Mouse (Mus musculus): ENCODE measurements around the gene Fhl3. TPM values are rescaled to one million over a fixed set of nuclear protein-coding genes. Genes with fewer than 3 reads are reported as not detected.
A peak's percentile ranks its signal among the peaks of the same experiment; 100 is the strongest.

Gene Fhl3
- polyA plus RNA-seq, 1 experiment from 2014 or later = 15.4 TPM

- H3K27ac ChIP-seq = no peak overlapping the region
- H3K4me2 ChIP-seq = no peak overlapping the region
- no peak overlapping the region for H3K4me3 ChIP-seq
- no peak overlapping the region for H3K9ac ChIP-seq
- H3K36me3 ChIP-seq = no peaks in the 10 kb centered on the region
- 42% methylated on average over 14 of the region's 14 CpGs for WGBS
- H3K27me3 ChIP-seq = peaks cover 61% of the 10 kb centered on the region
- peaks cover 14% of the 10 kb centered on the region for H3K4me1 ChIP-seq
- no peak for ATAC-seq (ENCODE audit: insufficient number of reproducible peaks, low FRiP score, low TSS enrichment, low read depth)
- H3K9me3 ChIP-seq = no peaks in the 10 kb centered on the region
These were observed 32.9 kb upstream of the Fhl3 start for GRCm38 (mm10) chr4:124667476-124668033.

GRCm38 (mm10) chr4:124668078-124668477, 32.4 kb upstream of the Fhl3 start:
- Histone ChIP-seq H3K27me3 (peaks cover 58% of the 10 kb centered on the region), H3K9me3 (no peaks in the 10 kb centered on the region), H3K9ac (no peak overlapping the region), H3K4me1 (peaks cover 19% of the 10 kb centered on the region), H3K4me3 (no peak overlapping the region), H3K27ac (no peak overlapping the region), H3K36me3 (no peaks in the 10 kb centered on the region), H3K4me2 (no peak overlapping the region)
- no peak for ATAC-seq (ENCODE audit: insufficient number of reproducible peaks, low FRiP score, low TSS enrichment, low read depth)
- 21% methylated on average over 8 of the region's 8 CpGs for WGBS

GRCm38 (mm10) chr4:124670232-124670631, 30.3 kb upstream of the Fhl3 start:
- peaks cover 42% of the 10 kb centered on the region for H3K27me3 ChIP-seq
- 78% methylated on average over 8 of the region's 8 CpGs for WGBS

DNA sequence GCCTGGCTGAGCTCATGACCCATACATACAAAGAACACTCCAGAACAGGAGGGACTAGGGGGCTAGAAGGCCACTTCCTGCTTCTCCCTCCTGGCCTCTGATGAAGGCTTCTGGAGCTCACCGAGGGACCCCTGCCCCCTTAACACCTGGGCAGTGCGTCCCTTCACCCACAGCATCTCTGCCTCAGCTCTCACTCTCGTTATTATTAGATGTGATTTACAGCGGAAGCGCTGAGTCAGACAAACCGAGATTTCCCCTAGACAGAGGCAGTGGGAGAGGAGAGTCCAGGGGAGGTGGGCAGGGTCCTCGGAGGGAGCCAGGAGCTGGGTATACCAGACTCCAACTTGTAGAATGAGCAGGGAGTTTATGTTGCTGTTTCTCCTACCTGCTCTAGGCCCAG, 28.9 kb upstream of the Fhl3 start:
- Histone ChIP-seq H3K9ac (no peak overlapping the region), H3K27ac (no peak overlapping the region), H3K27me3 (peaks cover 32% of the 10 kb centered on the region), H3K4me2 (no peak overlapping the region), H3K9me3 (no peaks in the 10 kb centered on the region), H3K4me1 (peaks cover 28% of the 10 kb centered on the region), H3K36me3 (no peaks in the 10 kb centered on the region), H3K4me3 (no peak overlapping the region)
- ATAC-seq (ENCODE audit: insufficient number of reproducible peaks, low FRiP score, low TSS enrichment, low read depth) = no peak
- 22% methylated on average over 7 of the region's 7 CpGs for WGBS

More at GRCm38 (mm10) chr4:124670232-124670631, 30.3 kb upstream of the Fhl3 start:
- H3K9me3 ChIP-seq = no peaks in the 10 kb centered on the region
- H3K36me3 ChIP-seq = no peaks in the 10 kb centered on the region
- no peak overlapping the region for H3K4me3 ChIP-seq
- no peak for ATAC-seq (ENCODE audit: insufficient number of reproducible peaks, low FRiP score, low TSS enrichment, low read depth)
- H3K4me2 ChIP-seq = no peak overlapping the region
- H3K4me1 ChIP-seq = peaks cover 28% of the 10 kb centered on the region
- H3K27ac ChIP-seq = no peak overlapping the region
- H3K9ac ChIP-seq = no peak overlapping the region

- ATAC-seq (ENCODE audit: insufficient number of reproducible peaks, low FRiP score, low TSS enrichment, low read depth) = no peak
- Histone ChIP-seq H3K36me3 (peaks cover 4% of the 10 kb centered on the region), H3K4me3 (peak overlapping the region; percentile 17), H3K9me3 (no peaks in the 10 kb centered on the region), H3K4me1 (peaks cover 28% of the 10 kb centered on the region), H3K9ac (no peak overlapping the region), H3K27ac (no peak overlapping the region), H3K27me3 (peaks cover 26% of the 10 kb centered on the region), H3K4me2 (peak overlapping the region; percentile 44)
- WGBS = 5% methylated on average over 26 of the region's 31 CpGs
These were observed 27.9 kb upstream of the Fhl3 start for GRCm38 (mm10) chr4:124672347-124673320.

- peaks cover 28% of the 10 kb centered on the region for H3K4me1 ChIP-seq
- no peak overlapping the region for H3K4me2 ChIP-seq
- peaks cover 16% of the 10 kb centered on the region for H3K36me3 ChIP-seq
- 57% methylated on average over 17 of the region's 17 CpGs for WGBS
- no peak overlapping the region for H3K9ac ChIP-seq
- no peak for ATAC-seq (ENCODE audit: insufficient number of reproducible peaks, low FRiP score, low TSS enrichment, low read depth)
- H3K9me3 ChIP-seq = no peaks in the 10 kb centered on the region
- H3K27ac ChIP-seq = no peak overlapping the region
- H3K27me3 ChIP-seq = peaks cover 13% of the 10 kb centered on the region; the same call in 1 of the 2 replicates
- H3K4me3 ChIP-seq = no peak overlapping the region
These were observed 26.0 kb upstream of the Fhl3 start for GRCm38 (mm10) chr4:124674334-124675032.

DNA sequence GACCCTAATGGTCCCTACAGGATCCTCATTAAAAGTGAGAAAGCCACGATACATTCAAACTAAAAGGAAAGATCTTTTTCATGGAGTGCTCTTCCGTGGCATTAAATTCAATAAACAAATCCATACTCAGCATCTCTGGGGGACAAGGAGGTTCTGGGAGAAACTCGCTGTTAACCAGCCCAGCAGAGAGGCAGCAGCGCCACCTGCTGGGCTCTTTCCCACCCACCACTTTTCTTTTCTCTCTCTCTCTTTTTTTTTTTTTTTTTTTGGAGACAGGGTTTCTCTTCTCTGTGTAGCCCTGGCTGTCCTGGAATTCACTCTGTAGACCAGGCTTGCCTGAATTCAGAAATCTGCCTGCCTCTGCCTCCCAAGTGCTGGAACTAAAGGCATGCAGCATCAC, 25.5 kb upstream of the Fhl3 start:
- no peak overlapping the region for H3K4me3 ChIP-seq

DNA sequence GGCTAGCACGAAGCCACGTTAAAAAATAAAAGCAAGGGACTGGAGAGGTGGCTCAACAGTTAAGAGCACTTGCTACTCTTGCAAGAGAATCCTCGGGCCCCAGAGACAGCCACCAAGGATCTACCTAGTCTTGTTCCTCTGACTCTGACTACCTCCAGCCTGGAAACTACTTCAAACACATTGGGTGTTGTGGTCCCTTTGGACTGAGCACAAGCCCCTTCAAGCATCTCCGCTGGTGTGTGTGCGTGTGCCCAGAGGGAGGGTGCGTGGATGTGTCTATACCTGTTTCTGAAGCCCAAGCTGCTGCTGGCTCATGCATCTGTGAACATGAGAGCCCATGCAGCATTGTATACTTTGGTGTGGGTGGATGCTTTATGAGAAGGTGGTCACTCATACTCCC, 24.5 kb upstream of the Fhl3 start:
- no peaks in the 10 kb centered on the region for H3K9me3 ChIP-seq
- no peak overlapping the region for H3K27ac ChIP-seq
- peaks cover 31% of the 10 kb centered on the region for H3K36me3 ChIP-seq
- no peak overlapping the region for H3K9ac ChIP-seq
- H3K4me2 ChIP-seq = no peak overlapping the region
- ATAC-seq (ENCODE audit: insufficient number of reproducible peaks, low FRiP score, low TSS enrichment, low read depth) = no peak
- H3K4me1 ChIP-seq = peaks cover 28% of the 10 kb centered on the region
- 84% methylated on average over 6 of the region's 6 CpGs for WGBS
- H3K27me3 ChIP-seq = peaks cover 7% of the 10 kb centered on the region; the same call in 1 of the 2 replicates
- H3K4me3 ChIP-seq = no peak overlapping the region

More for the DNA sequence above, 25.5 kb upstream of the Fhl3 start:
- ATAC-seq (ENCODE audit: insufficient number of reproducible peaks, low FRiP score, low TSS enrichment, low read depth) = no peak
- 4% methylated on average over 4 of the region's 4 CpGs for WGBS
- Histone ChIP-seq H3K4me1 (peaks cover 28% of the 10 kb centered on the region), H3K36me3 (peaks cover 22% of the 10 kb centered on the region), H3K4me2 (no peak overlapping the region), H3K27me3 (peaks cover 13% of the 10 kb centered on the region; the same call in 1 of the 2 replicates), H3K9me3 (no peaks in the 10 kb centered on the region), H3K27ac (no peak overlapping the region), H3K9ac (no peak overlapping the region)

DNA sequence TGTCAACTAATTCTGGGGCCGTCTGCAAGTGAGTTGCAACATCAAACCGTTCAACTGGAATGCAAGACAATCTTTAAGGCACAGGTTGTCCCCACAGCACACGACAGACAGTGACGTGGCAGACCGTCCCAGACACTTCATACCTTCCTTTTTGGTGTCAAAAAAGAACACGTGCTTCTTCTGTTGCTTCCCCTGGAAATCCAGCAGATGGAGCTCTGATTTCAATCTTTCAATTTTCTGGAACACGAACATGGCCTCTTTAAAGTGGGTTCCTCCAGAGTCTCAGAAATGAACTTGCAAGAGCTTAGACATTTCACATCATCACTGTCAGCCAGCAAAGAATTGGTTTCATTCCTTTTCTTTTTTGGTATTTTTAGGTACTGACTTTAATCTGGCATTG, 18.2 kb upstream of the Fhl3 start:
- no peaks in the 10 kb centered on the region for H3K27me3 ChIP-seq
- H3K36me3 ChIP-seq = peaks cover 83% of the 10 kb centered on the region
- H3K9ac ChIP-seq = no peak overlapping the region
- 53% methylated on average over 7 of the region's 7 CpGs for WGBS
- no peak for ATAC-seq (ENCODE audit: insufficient number of reproducible peaks, low FRiP score, low TSS enrichment, low read depth)
- H3K4me1 ChIP-seq = no peaks in the 10 kb centered on the region
- H3K4me3 ChIP-seq = no peak overlapping the region
- H3K27ac ChIP-seq = no peak overlapping the region
- no peaks in the 10 kb centered on the region for H3K9me3 ChIP-seq
- H3K4me2 ChIP-seq = no peak overlapping the region

DNA sequence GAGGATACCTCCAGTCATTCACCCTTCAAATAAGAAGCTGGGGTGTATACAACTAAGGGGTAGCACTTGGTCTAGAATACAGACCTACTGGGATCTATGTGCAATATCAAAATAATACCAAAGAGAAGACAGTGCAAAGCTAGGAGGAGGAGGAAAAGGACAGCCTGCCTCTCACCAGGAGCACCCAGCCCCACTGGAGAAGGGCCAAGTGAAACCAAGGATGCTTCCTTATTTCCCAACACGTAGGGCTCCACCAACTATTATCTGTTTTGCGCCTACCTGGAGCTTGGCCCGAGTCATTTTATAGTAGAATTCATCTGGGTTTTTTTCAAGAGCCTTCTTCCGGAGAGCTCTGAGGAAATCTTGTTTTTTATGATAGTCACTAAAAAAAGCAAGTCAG, 17.0 kb upstream of the Fhl3 start:
- 84% methylated on average over 4 of the region's 4 CpGs for WGBS

DNA sequence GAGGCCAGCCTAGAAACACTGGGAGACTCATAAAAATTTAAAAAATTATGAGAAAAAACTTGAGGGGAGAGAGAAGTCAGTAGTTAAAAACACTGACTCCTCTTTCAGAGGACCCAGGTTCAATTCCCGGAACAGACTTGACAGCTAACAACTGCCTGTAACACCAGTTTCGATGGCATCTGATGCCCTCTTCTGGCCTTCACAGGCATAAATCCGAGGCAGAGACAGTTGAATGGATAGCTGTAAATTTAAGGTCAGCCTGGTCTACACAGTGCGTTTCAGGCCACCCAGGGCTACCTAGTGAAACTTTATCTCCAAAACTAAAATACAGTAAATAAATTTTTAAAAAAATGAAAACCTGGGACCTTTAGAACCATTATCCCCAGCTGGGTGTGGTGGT, 15.5 kb upstream of the Fhl3 start:
- no peak overlapping the region for H3K27ac ChIP-seq
- H3K4me2 ChIP-seq = no peak overlapping the region
- no peak for ATAC-seq (ENCODE audit: insufficient number of reproducible peaks, low FRiP score, low TSS enrichment, low read depth)
- H3K4me1 ChIP-seq = no peaks in the 10 kb centered on the region
- H3K27me3 ChIP-seq = no peaks in the 10 kb centered on the region
- H3K9me3 ChIP-seq = no peaks in the 10 kb centered on the region
- H3K36me3 ChIP-seq = peaks cover 75% of the 10 kb centered on the region
- H3K9ac ChIP-seq = no peak overlapping the region
- WGBS = 73% methylated on average over 4 of the region's 4 CpGs
- no peak overlapping the region for H3K4me3 ChIP-seq

More for the DNA sequence above, 17.0 kb upstream of the Fhl3 start:
- no peaks in the 10 kb centered on the region for H3K27me3 ChIP-seq
- no peaks in the 10 kb centered on the region for H3K9me3 ChIP-seq
- ATAC-seq (ENCODE audit: insufficient number of reproducible peaks, low FRiP score, low TSS enrichment, low read depth) = no peak
- H3K4me1 ChIP-seq = no peaks in the 10 kb centered on the region
- no peak overlapping the region for H3K9ac ChIP-seq
- no peak overlapping the region for H3K27ac ChIP-seq
- H3K4me3 ChIP-seq = no peak overlapping the region
- H3K4me2 ChIP-seq = no peak overlapping the region
- H3K36me3 ChIP-seq = peaks cover 84% of the 10 kb centered on the region

- peaks cover 70% of the 10 kb centered on the region for H3K36me3 ChIP-seq
- no peaks in the 10 kb centered on the region for H3K9me3 ChIP-seq
- no peak overlapping the region for H3K27ac ChIP-seq
- H3K27me3 ChIP-seq = no peaks in the 10 kb centered on the region
- no peak overlapping the region for H3K4me2 ChIP-seq
- H3K9ac ChIP-seq = no peak overlapping the region
- 83% methylated on average over 8 of the region's 8 CpGs for WGBS
- H3K4me3 ChIP-seq = no peak overlapping the region
- no peak for ATAC-seq (ENCODE audit: insufficient number of reproducible peaks, low FRiP score, low TSS enrichment, low read depth)
- no peaks in the 10 kb centered on the region for H3K4me1 ChIP-seq
These were observed 15.0 kb upstream of the Fhl3 start for GRCm38 (mm10) chr4:124685453-124685852.
